Mouse (Mus musculus) T-helper 1 cell (primary cell): ENCODE measurements around the gene Psmb4.

ENCODE experiments used
- in situ Hi-C: fragments of 300-600 bp; cut with MboI, MseI; formaldehyde crosslinking; loops from one replicate; pipeline ENCODE4 v1.15.1; 2025; ENCODE audit warnings: high pct_unique_total_duplicates

The Psmb4 gene

GRCm38 (mm10) chr3:94906482-94906881 is 19.7 kb upstream of the Psmb4 start:
- in situ Hi-C loops = no loop called here

GRCm38 (mm10) chr3:94904759-94905158 is 18.0 kb upstream of the Psmb4 start:
- in situ Hi-C loops = loop anchor here (5.0 kb wide), 1 partner anchor 33 kb away; no protein-coding TSS in a partner anchor

DNA sequence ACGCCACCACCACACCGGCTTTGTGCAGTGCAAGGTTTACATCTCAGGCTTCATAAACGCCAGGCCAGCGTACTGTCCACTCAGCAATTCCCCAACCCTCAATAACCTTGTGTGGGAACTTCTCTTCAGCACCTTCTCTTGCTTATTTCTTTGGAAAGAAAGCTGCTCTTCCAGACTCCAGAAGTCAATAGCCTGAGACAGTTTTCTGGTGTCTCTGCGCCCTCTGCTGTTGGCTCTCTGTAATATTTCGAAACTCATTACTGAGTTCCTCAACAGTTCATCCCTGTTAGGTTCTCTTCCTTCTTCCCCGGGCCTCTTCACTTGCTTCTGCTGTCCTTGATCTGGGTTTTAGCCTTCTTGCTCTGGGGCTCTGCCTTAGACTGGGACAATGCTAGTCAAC is 16.0 kb upstream of the Psmb4 start:
- in situ Hi-C loops = loop anchor here (5.0 kb wide), 1 partner anchor 35 kb away; no protein-coding TSS in a partner anchor

GRCm38 (mm10) chr3:94894076-94894475 is 7.3 kb upstream of the Psmb4 start:
- in situ Hi-C loops = no loop called here

DNA sequence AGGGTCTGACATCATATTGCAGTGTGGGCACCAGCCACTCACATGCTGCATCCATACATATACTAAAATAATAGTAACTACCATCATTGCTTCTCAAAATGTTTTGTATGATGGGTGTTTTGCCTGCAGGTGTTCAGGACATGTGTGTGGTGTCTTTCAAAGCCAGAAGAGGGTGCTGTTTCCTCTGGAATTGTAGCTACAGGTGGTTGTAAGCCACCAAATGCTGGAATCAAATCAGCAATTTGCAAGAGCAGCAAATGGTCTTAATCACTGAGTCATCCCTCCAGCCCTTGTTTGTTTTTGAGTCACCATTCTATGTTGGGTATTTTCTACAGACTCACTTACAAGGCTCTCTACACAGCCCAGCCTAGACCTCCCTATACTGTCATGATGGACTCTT is 1.8 kb upstream of the Psmb4 start:
- in situ Hi-C loops = no loop called here

GRCm38 (mm10) chr3:94882579-94882978 is 4.2 kb downstream of the Psmb4 start:
- in situ Hi-C loops = no loop called here

DNA sequence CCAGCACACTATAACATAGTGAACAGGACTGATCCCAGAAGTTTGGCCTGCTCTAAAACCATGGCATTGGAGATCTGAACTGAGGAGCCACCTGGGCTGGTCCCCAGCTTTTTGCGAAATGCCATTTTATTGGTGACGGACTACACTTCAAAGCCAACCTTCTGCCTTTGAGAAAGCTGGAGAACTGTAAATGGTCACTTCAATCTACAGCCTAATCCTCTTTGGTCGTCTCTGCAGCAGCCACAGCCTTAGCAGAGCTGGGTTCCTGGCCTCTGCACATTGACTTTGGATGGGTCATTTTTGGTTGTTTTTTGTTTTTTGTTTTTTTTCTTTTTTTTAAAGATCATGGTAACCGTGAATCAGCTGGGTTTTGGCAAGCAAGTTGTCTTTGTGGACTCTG is 4.9 kb downstream of the Psmb4 start:
- in situ Hi-C loops = no loop called here

DNA sequence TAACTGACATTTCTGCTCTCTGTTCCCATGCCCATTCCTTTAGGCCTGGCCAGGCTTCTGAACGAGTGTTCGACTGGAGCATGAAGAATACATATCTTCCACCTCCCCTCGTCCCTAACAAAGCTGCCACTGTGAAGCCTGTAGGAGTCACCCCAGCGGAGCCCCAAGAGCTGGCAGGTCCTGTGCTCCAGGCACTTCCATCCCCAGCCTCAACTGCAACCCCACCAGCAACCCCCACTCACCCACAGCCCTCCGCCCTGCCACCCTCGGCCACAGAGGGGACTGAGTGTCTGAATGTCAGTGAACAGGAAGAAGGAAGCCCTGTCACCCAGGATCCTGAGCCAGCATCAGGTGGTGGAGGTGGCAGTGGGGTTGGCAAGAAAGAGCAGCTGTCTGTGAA is 8.1 kb downstream of the Psmb4 start:
- in situ Hi-C loops = no loop called here

DNA sequence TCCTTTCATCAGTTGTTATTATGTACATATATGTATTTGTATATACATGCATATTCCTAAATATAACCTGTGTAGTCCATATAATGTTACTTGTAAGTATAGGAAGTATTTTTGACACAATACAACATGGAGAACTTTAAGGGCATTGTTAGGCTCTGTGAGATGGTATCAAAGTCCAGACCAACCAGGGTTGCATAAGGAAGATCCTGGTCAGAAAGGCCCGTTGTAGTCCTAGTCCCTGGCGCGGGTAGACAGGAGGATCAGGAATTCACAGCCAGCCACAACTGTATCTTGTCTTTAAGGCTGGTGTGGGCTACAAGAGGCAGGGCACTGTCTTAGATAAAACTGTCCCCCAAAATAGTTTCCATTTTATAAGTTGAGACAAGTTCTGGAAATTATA is 17.8 kb downstream of the Psmb4 start:
- in situ Hi-C loops = no loop called here

- in situ Hi-C loops = no loop called here
Measured at GRCm38 (mm10) chr3:94859471-94859870, 27.3 kb downstream of the Psmb4 start.

DNA sequence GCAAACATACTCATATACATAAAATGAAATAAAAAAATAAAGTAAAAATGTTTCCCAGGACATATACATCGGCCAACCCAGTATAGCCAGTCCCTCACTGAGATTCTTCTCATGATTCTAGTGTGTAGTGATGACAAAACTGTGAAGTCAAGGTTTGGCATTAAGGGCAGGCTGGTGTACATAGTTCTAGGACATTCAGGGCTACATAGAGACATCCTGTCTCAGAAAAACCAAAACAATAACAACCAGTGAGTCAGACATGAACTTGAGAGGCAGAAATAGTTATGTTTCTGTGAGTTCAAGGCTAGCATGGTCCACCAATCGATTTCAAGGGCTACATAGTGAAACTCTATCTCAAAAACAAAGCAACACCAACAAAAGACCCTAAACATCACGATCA is 34.5 kb downstream of the Psmb4 start:
- in situ Hi-C loops = no loop called here

- in situ Hi-C loops = no loop called here
Measured at GRCm38 (mm10) chr3:94851731-94852130, 35.0 kb downstream of the Psmb4 start.

DNA sequence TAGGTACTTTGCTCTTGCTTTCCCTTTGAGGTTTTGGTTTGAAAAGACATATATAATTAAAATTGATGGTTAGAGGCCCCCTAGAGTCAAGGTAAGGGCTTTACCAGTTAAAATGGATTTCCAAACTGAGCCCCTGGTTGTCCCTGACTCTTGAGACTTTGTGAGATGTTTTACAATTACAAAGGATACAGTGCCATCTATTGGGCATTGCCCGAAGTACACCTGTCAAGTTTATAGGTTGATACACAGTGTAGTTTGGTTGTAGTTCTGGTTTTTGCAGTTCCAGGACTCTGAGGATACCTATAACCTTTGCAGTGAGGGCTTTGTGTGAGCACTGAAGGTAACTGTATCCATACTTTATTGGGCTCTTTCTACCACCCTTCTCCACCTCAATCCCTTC is 37.4 kb downstream of the Psmb4 start:
- in situ Hi-C loops = no loop called here

GRCm38 (mm10) chr3:94847382-94847781 is 39.4 kb downstream of the Psmb4 start:
- in situ Hi-C loops = no loop called here

GRCm38 (mm10) chr3:94839101-94839500 is 47.7 kb downstream of the Psmb4 start:
- in situ Hi-C loops = no loop called here

- in situ Hi-C loops = no loop called here
Measured at GRCm38 (mm10) chr3:94838631-94839030, 48.1 kb downstream of the Psmb4 start.

- in situ Hi-C loops = no loop called here
Measured at GRCm38 (mm10) chr3:94837959-94838496, 48.7 kb downstream of the Psmb4 start.

DNA sequence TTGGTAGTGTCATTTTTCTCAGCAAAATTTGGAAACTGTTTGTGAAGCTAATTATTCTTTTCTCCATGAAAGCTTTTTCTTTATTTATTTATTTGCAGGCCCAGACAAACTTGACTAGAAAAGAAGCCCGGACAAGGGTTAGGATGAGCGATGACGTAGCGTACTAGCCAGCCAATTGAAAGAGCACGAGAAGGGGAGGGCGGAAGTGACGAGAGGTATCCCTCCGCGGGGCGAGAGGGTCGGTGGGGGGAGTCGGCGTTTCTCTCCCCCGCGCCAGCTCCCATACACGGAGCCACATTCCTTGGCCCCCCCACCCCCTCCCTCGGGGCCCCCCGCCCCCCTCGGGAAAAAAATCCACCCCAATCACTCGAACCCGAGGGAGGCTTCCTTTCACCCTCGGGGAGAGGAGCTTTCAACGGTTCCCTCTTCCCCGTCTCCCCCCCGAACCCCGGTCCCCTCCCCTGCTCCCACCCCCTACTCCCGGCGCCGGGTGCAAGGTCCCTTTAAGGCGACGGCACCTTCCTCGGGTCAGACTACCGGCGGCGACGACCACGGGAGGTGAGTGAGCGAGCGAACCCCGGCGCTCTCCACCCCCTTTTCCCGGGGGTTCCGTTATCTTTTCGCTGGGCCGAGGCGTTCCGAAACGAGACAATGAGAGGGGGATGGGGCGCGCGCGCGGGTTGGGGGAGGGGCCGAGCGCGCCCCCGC is 49.4 kb downstream of the Psmb4 start, which contains the start of gene Pogz:
TSS of gene Pogz (plus strand) at position 385 of the 708 bp plus-strand sequence.
- in situ Hi-C loops = no loop called here

- in situ Hi-C loops = no loop called here
Measured at GRCm38 (mm10) chr3:94835396-94835795, 51.4 kb downstream of the Psmb4 start.
